Mouse (Mus musculus): Measurements from ENCODE around the gene Lonp1.
"Not testable (repeated sequence)": the region's sequence is repeated elsewhere in the genome, so short reads cannot be mapped to it uniquely, and the experiment has no call there.

Gene Lonp1

GRCm38 (mm10) chr17:56617628-56618027 lies 9.1 kb downstream of the Lonp1 start:
- DNase-seq = no peak

- DNase-seq = no peak
These were observed 10.0 kb downstream of the Lonp1 start for GRCm38 (mm10) chr17:56616725-56617124.

GRCm38 (mm10) chr17:56615792-56616191 lies 10.9 kb downstream of the Lonp1 start:
- no peak for DNase-seq

DNA sequence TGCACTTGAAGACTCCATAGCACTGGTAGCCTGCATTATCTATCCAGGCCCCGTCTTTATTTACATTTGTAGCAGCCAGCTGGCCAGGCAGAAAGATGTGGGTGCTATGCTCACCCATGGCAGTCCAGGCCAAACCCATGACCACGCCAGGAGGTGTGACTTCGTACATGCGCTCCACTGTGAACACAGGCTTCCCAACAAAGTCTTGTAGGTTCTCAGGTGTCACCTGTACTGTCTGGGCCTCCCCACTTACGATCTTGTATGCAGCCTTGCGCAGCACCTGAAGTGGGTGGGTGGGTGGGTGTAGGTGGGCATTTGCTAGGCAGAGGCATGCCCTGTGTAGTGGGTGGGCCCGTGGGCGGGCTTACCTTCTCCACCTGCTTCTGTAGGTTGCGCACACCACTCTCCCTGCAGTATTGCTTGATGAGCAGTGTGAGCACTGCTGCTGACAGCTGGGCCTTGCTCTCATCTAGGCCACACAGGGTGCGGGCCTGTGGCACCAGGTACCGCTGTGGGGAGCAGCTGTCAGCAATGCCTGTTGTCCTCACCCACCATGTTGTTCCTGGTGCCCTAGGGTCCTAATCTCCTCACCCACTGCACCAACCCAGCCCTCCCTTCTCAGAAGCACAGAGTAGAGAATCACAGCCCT lies 11.4 kb downstream of the Lonp1 start:
- DNase-seq = no peak

DNA sequence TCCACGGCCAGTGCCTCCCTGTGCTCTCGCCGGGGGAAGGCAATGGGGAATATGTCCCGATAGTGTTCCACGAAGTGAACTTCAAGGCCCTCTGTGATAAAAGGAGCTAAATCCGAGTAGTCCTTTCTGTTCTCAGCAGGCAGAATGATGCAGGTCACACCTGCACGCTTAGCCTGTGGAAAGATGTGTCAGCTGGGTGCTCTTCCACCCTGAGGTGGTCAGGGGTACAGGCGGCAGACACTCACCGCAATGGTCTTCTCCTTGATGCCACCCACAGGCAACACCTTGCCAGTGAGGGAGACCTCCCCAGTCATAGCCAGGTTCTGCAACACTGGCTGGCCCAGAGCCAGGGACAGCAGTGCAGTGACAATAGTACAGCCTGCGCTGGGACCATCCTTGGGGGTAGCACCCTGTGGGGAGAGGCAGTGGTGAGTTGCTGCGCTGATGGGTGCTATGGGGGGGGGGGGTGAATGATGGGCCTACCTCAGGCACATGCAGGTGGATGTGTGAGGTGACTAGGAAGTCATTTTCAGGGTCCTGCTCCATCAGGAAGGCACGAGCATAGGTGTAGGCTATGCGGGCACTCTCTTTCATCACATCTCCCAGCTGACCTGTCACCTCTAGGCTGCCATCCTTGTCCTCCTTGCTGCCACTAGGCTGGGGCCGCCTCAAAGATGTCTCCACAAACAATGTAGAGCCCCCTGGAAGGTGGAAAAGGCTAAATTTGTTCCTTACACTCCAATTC lies 12.1 kb downstream of the Lonp1 start:
- DNase-seq = no peak

GRCm38 (mm10) chr17:56613893-56614292 lies 12.8 kb downstream of the Lonp1 start:
- peak; percentile 41 for DNase-seq

DNA sequence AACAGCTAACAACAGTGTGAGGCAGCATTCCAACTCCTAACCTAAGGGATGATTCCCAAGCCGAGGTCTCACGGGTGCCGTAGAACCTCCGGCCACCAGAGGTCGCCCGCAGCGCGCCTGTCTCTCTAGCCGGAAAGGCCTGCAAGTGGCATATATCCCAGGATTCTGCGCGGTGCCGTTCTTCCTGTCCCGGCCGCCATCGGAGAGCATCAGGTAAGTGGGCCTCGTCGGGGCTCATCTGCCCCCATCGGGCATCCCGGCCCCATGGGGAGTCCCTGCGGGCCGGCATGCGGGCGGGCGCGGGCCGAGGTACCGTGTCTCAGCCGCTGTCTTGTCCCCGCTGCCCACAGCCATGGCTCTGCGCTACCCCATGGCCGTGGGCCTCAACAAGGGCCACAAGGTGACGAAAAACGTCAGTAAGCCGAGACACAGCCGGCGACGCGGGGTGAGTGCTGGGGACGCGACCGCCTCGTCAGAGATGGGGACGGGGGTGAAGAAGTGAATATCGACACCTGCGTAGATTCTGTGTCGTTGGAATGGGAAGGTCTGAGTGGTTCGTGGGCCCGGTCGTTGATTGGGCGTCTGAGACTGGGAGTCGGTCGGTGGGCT lies 13.3 kb downstream of the Lonp1 start, which contains the start of gene Rpl36:
Gene Rpl36 (plus strand): TSS at position 181 of the 609 bp plus-strand sequence.
- peak; percentile 93 for DNase-seq

GRCm38 (mm10) chr17:56612565-56612939 lies 14.1 kb downstream of the Lonp1 start:
- not testable (repeated sequence) for DNase-seq

DNA sequence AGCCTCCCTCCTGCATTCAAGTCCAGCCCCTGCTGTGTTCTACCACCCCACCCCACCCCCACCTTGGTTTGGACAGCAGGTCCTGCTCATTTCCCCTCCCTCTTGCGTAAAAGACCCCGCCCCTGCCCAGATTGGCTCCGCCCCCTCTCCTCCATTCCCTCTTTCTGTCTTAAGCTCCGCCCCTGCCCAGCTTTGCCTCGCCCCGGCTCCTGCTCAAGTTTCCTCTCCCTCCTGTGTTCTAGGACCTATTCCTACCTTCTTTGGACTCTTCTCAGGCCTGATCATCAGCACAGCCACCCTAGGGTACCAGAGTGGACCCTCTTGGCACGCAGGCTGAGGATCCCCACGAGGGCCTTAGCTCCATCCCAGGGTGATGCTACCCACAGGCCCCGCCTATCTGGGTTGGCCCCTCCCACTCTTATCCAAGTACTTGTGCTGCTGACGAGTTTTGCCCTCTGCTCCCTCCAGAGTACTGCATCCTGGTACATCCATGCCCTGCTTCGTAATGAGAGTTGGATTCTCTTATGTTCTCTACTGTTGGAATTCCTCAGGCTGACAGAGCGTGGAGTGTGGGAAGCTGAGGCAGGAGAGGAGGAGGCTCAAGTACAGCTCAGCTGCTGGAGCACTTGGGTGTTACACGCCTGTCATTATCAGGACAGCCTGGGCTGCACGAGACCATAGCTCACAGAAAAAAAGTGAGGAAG lies 14.7 kb downstream of the Lonp1 start:
- DNase-seq = peak; percentile 38

- no peak for DNase-seq
These were observed 15.4 kb downstream of the Lonp1 start for GRCm38 (mm10) chr17:56611323-56611722.

DNA sequence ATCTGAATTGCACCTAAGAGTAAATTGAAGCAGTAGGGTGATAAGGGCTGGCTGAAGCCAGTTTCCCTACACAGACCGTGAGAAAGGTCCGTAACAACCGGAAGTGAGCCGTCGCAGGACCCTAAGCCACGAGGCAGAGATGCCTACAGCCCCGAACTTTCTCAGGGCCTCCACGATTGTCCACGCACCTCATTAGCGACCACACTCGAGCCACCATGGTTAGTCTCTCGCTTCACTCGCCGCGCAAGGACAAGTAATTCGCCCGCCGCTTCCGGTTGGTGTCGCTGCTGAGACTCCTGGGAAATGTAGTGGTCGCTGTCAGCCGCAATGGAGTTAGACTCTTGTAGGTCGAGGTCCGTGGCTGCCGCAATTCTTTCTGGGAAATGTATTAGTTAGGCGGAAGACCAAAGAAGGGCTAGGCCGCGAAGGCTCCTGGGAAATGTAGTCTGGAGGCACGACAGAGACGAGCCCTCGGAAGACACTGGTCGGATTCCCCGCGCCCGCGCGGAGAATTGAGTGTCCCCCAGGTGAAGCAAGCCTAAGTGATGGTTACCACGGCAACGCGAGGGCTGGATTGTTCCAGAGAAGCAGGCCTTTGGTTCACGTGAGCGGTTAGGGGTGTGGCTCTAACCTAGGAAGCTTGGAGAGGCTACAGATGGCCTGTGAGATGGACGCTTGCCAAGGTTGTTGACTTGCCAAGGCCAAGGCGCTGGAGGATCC lies 17.1 kb downstream of the Lonp1 start, which contains the start of gene 2410015M20Rik:
Gene 2410015M20Rik (minus strand): TSS at position 320 of the 720 bp plus-strand sequence.
- peak; percentile 95 for DNase-seq

- no peak for DNase-seq
These were observed 18.0 kb downstream of the Lonp1 start for GRCm38 (mm10) chr17:56608699-56609098.

- no peak for DNase-seq
These were observed 19.1 kb downstream of the Lonp1 start for GRCm38 (mm10) chr17:56607521-56608062.

DNA sequence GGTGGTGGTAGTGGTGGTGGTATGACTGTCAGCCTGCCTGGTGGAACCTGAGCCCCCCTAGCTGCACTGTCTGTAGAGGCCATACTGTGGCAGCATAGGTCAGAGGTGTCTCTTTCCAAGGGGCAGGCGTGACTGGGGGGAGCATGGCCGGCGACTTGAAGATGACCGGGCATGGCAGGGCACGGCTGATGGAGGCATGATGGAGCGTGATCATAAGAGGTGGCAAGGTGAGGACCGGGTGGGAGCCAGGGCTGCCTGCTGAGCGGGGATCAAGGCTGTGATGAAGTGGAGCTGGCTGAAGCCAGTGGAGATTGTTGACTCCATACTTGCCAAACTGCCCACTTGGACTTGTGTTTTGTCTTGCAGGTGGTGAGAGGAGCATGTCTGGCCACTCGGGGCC lies 21.3 kb downstream of the Lonp1 start:
- no peak for DNase-seq

GRCm38 (mm10) chr17:56604422-56604821 lies 22.3 kb downstream of the Lonp1 start:
- DNase-seq = no peak

DNA sequence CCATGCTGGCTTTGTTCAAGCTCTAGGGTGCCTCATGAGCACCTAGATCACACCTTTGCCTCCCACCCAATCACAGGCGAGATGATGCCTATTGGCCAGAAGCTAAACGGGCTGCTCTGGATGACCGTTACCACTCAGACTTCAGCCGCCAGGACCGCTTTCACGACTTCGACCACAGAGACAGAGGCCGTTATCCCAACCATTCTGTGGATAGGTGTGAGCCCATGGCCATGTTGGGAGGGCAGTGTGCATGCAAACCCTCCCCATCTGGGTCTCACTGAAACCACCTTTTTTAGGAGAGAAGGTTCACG lies 22.7 kb downstream of the Lonp1 start:
- DNase-seq = no peak

DNA sequence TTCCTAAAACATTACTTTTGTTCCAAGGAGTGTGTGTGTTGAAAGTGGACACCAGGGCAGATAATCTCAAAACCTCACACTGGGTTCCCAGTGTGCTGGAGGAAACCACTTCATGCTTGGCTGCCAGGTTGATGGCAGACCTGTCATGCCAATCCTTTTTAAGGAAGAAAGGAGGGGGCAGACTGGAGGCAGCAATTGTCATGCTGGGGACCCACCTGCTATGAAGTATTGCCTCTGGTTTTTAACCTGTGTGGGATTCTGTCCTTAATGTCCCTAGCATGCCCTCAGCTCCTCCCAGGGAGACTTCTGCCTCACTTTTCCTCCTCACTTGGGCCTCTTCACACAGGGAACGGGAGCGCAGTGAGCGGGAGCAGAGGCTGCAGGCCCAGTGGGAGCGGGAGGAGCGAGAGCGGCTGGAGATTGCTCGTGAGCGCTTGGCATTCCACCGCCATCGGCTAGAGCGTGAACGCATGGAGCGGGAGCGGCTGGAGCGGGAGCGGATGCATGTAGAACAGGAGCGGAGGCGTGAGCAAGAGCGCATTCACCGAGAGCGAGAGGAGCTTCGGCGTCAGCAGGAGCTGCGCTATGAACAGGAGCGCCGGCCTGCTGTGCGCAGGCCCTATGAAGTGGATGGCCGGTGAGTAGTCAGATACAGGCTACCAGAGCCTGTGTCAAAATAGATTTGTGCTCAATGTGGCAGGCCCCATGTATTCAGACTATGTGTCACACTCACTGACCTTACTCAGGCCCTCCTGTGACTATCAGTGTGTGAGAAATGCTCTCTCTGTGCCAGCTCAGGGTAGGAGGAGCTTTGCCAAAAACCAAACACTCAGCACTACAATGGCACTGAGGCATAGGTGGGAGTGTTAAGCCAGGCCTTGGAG lies 23.3 kb downstream of the Lonp1 start:
- DNase-seq = no peak

DNA sequence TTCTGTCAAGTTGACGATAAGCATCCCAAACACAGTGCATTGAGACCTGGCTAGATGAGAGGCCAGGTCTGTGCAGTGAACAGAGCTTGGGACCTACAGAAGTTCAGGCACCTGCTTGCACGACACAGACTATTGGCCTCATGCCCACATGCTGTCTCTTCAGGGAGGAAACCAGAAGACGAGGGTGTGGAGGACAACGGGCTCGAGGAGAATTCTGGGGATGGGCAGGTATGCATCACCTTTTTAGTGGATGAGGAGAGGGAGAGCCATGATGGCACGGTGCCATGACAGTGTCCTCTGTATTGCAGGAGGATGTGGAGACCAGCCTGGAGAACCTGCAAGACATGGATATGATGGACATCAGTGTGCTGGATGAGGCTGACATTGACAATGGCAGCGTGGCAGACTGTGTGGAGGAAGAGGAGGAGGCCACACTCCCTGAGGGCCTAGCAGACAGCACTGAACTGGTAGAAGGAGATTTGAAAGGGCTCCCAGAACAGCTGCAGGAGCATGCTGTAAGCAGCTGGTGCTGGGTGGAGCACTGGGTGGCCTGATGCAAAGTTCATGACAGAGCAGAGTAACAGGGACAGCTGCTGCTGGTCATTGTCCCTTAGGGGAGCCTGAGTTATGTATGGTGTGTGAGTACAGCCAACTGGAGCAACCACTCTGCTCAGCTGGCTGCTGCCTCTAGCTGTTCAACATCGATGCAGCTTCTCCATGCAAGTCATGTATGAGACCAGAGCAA lies 33.0 kb downstream of the Lonp1 start:
- no peak for DNase-seq

DNA sequence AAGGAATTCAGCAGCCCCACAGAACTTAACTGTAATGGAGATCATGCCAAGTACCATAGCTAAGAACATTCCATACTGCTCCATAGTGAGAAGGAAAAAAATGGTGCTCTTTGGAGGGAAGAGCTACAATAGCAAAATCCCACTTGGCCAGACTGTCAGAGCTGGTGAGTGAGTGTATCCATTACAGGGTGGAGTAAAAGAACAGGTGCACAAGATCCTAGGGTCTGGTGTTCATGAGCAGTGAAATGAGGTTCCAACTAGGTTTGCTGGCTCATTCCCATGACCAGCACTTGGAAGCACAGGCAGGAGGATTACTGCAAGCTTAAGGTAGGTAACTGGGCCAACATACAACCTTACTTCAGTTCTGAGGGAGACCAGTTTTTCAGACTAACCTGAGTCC lies 34.1 kb downstream of the Lonp1 start:
- no peak for DNase-seq

DNA sequence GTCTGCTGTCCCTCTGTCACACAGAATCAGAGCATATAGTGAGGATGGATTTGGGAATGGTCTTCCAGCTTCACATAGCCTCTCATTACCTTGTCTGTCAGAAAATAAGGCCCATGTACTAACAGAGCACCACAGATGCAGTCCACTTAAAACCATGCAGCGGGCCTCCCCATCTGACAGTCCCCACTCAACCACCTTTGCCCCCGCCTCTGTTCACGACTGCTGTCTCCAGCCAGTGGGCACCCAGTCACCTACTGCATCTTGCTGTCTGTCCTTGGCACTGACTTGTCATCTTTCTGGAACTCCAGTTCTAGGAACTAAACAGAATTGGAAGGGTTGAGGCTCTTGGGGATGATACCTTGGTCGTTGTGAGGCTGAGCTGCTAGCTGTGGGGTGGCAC lies 37.8 kb downstream of the Lonp1 start:
- no peak for DNase-seq

DNA sequence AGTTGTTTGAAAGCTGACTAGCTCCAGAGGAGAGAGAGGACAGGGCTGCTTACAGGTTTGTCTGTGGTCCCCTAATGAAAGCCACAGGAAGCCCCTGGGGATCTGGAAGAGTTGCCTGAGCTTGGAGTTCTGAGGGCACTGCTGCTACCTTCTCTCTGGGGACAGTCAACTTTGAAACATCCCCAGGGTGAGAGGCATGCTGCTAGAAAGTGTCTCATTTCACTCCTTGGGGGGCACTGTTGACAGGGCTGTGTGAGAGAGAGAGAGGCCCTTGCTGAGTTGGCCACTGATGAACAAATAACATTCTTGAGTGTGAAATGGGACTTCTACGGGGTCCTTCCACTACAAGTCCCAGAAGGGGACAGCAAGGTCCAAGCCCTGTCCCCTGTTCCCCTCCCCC lies 38.9 kb downstream of the Lonp1 start:
- DNase-seq = no peak

Data from thymus, postnatal 14 days (tissue).